Comparison of ENCODE assay signal across 26 mouse cellular contexts in genomic region chr5:135890920-135891319, GRCm38 (mm10). TPM values are rescaled to one million over a fixed set of nuclear protein-coding genes. Genes with fewer than 3 reads are reported as not detected.
"Had no signal": no experiment of that assay in that cellular context is flagged by ENCODE, and none has a peak within 500 bp of the region (broad histone marks: within the 10 kb centered on the region; RNA-seq: fewer than 3 reads in every experiment).

No protein-coding gene starts in this region.

- ATAC-seq: liver, postnatal 0 days; lung, postnatal 0 days; midbrain, embryonic 15.5 days had no signal

- DNase-seq: kidney, adult 9 months; kidney, postnatal 14 days; kidney, postnatal 4 days; layer of hippocampus, adult 9-11 months; left cerebral cortex, postnatal 4 days; liver, postnatal 0 days; lung, embryonic 14.5 days; retina, postnatal 1 day; right cerebral cortex, postnatal 25 days; spleen, adult 18-20 months; thymus, adult 2 months; thymus, postnatal 14 days; thymus, postnatal 4 days had no signal

- H3K9ac ChIP-seq: limb, embryonic 12.5 days; limb, embryonic 15.5 days; liver, embryonic 14.5 days; liver, postnatal 0 days; lung, embryonic 14.5 days; midbrain, embryonic 12.5 days; midbrain, embryonic 15.5 days; neural tube, embryonic 13.5 days; stomach, embryonic 15.5 days had no signal

- H3K4me3 ChIP-seq: left cerebral cortex, adult 2 months; limb, embryonic 12.5 days; limb, embryonic 15.5 days; midbrain, embryonic 12.5 days; midbrain, embryonic 15.5 days; neural tube, embryonic 13.5 days; stomach, embryonic 15.5 days had no signal

- H3K4me2 ChIP-seq: limb, embryonic 12.5 days; limb, embryonic 15.5 days; liver, embryonic 11.5 days; lung, embryonic 14.5 days; midbrain, embryonic 12.5 days; midbrain, embryonic 15.5 days; neural tube, embryonic 13.5 days; stomach, embryonic 15.5 days had no signal

- H3K9me3 ChIP-seq: limb, embryonic 12.5 days; limb, embryonic 15.5 days; midbrain, embryonic 12.5 days; midbrain, embryonic 15.5 days; neural tube, embryonic 13.5 days; stomach, embryonic 15.5 days had no signal

- H3K27ac ChIP-seq: left cerebral cortex, adult 2 months; limb, embryonic 12.5 days; liver, embryonic 14.5 days; macrophage; midbrain, embryonic 12.5 days; midbrain, embryonic 15.5 days; neural tube, embryonic 13.5 days had no signal

- H3K36me3 ChIP-seq: limb, embryonic 12.5 days; limb, embryonic 15.5 days; midbrain, embryonic 12.5 days; midbrain, embryonic 15.5 days; neural tube, embryonic 13.5 days; stomach, embryonic 15.5 days had no signal

RNA-seq across cellular contexts. Expression of gene Hspb1, which starts 3.2 kb away (rescaled TPM):
- total RNA-seq: megakaryocyte, adult 5-6 weeks; neutrophil, adult 5-6 weeks had no signal
